8 mouse cellular contexts compared by ENCODE assay signal in genomic region chr13:60176136-60176775, GRCm38 (mm10). TPM values are rescaled to one million over a fixed set of nuclear protein-coding genes. Genes with fewer than 3 reads are reported as not detected.
DNase-seq lines count a peak whose midpoint lies in the region; ATAC-seq and TF ChIP-seq lines count a peak whose summit lies in the region.

No protein-coding gene starts in this region.

- peak; percentile 35 for ATAC-seq in intestine, embryonic 15.5 days
- ATAC-seq in limb, embryonic 12.5 days (ENCODE audit: insufficient number of reproducible peaks, insufficient read depth, low FRiP score, low TSS enrichment, low read depth): no peak
- ATAC-seq in midbrain, postnatal 0 days (ENCODE audit: low FRiP score): peak; percentile 81

- TF ChIP-seq POLR2A in cerebellum, adult 2 months (IDR thresholded peaks at IDR 0.05; ENCODE audit: borderline replicate concordance, insufficient read depth, low read length): no peak

- H3K27me3 ChIP-seq in cerebellum, adult 2 months (ENCODE audit: control insufficient read depth, insufficient read depth, low read length): no peaks in the 10 kb centered on the region; the same call in 1 of the 2 replicates
- H3K27me3 ChIP-seq in intestine, embryonic 15.5 days (replicated peaks): peaks cover 9% of the 10 kb centered on the region
- H3K27me3 ChIP-seq in limb, embryonic 12.5 days: no peaks in the 10 kb centered on the region
- H3K27me3 ChIP-seq in midbrain, postnatal 0 days (ENCODE audit: insufficient read depth, low read length): peaks cover 4% of the 10 kb centered on the region; the same call in 1 of the 2 replicates

- peak overlapping the region; percentile 20 for H3K4me3 ChIP-seq in cerebellum, adult 2 months (replicated peaks; ENCODE audit: insufficient read depth, low read depth, low read length)
- peak overlapping the region; percentile 69 for H3K4me3 ChIP-seq in intestine, embryonic 15.5 days (replicated peaks)
- H3K4me3 ChIP-seq in limb, embryonic 12.5 days (replicated peaks): peak overlapping the region; percentile 100
- H3K4me3 ChIP-seq in midbrain, postnatal 0 days (ENCODE audit: low read depth, low read length): peak overlapping the region; percentile 76

- peak overlapping the region; percentile 96 for H3K4me2 ChIP-seq in intestine, embryonic 15.5 days (replicated peaks)
- H3K4me2 ChIP-seq in limb, embryonic 12.5 days: peak overlapping the region; percentile 71
- peak overlapping the region; percentile 96 for H3K4me2 ChIP-seq in midbrain, postnatal 0 days (ENCODE audit: low read depth, low read length, poor library complexity, severe bottlenecking)

- no peak for TF ChIP-seq CTCF in cerebellum, adult 2 months (IDR thresholded peaks at IDR 0.05; ENCODE audit: borderline replicate concordance, insufficient read depth, low read depth, low read length)
- TF ChIP-seq CTCF in midbrain, postnatal 0 days (IDR thresholded peaks at IDR 0.05): no peak

- intact Hi-C loops in gastrocnemius, postnatal 36 days (cut with DNase I): loop anchor here (5.0 kb wide), 3 partner anchors 289 to 319 kb away; no protein-coding TSS in a partner anchor

- H3K27ac ChIP-seq in cerebellum, adult 2 months (ENCODE audit: insufficient read depth, low read length): no peak overlapping the region
- peak overlapping the region; percentile 98 for H3K27ac ChIP-seq in intestine, embryonic 15.5 days
- H3K27ac ChIP-seq in limb, embryonic 12.5 days: peak overlapping the region; percentile 100
- peak overlapping the region; percentile 80 for H3K27ac ChIP-seq in midbrain, postnatal 0 days (ENCODE audit: low read depth, low read length)

- H3K4me1 ChIP-seq in cerebellum, adult 2 months (ENCODE audit: control insufficient read depth, insufficient read depth, low read length): no peaks in the 10 kb centered on the region; the same call in 1 of the 2 replicates
- peaks cover 15% of the 10 kb centered on the region; the same call in 1 of the 2 replicates for H3K4me1 ChIP-seq in intestine, embryonic 15.5 days (replicated peaks)
- peaks cover 41% of the 10 kb centered on the region for H3K4me1 ChIP-seq in limb, embryonic 12.5 days (replicated peaks)
- H3K4me1 ChIP-seq in midbrain, postnatal 0 days (ENCODE audit: insufficient read depth, low read length): 0 out of 2 replicates have a peak, but pooled peaks cover 2% of the 10 kb centered on the region

- peak overlapping the region; percentile 80 for H3K9ac ChIP-seq in intestine, embryonic 15.5 days
- H3K9ac ChIP-seq in limb, embryonic 12.5 days (replicated peaks): peak overlapping the region; percentile 100
- H3K9ac ChIP-seq in midbrain, postnatal 0 days (replicated peaks; ENCODE audit: low read length, poor library complexity, severe bottlenecking): peak overlapping the region; percentile 81

- H3K9me3 ChIP-seq in intestine, embryonic 15.5 days: no peaks in the 10 kb centered on the region
- H3K9me3 ChIP-seq in limb, embryonic 12.5 days: no peaks in the 10 kb centered on the region
- H3K9me3 ChIP-seq in midbrain, postnatal 0 days (ENCODE audit: low read length): no peaks in the 10 kb centered on the region

- no peaks in the 10 kb centered on the region for H3K36me3 ChIP-seq in intestine, embryonic 15.5 days
- H3K36me3 ChIP-seq in limb, embryonic 12.5 days: peaks cover 14% of the 10 kb centered on the region
- no peaks in the 10 kb centered on the region for H3K36me3 ChIP-seq in midbrain, postnatal 0 days (ENCODE audit: insufficient read depth, low read length)

- WGBS in cerebellum, adult 2 months: under 1% methylated on average over 82 of the region's 82 CpGs
- under 1% methylated on average over 82 of the region's 82 CpGs for WGBS in intestine, embryonic 15.5 days
- WGBS in limb, embryonic 12.5 days: under 1% methylated on average over 75 of the region's 82 CpGs
- 0% methylated on average over 51 of the region's 82 CpGs for WGBS in midbrain, postnatal 0 days

- peak; percentile 35 to 36 for DNase-seq in cerebellum, adult 2 months
- no peak for DNase-seq in cerebellum, adult 9-11 months
- peak; percentile 44 to 62 for DNase-seq in cerebellum, postnatal 25 days
- peak; percentile 27 to 55 for DNase-seq in gastrocnemius, postnatal 36 days
- peak; percentile 87 for DNase-seq in midbrain, postnatal 0 days (ENCODE audit: low spot score)
- DNase-seq in testis, postnatal 10 days (ENCODE audit: low spot score): peak; percentile 76

RNA-seq across cellular contexts. Expression of gene Gas1, which starts 0.9 kb away (rescaled TPM):
- polyA plus RNA-seq in cerebellum, adult 2 months (2012; rRNA removed): 13.1 and 17.6 TPM in 2 replicates
- total RNA-seq in gastrocnemius, postnatal 36 days (2021): 10 to 100 TPM; 14.6 to 17.4 TPM
- polyA plus RNA-seq in intestine, embryonic 15.5 days (2015; fragmentation: Nextera tagmentation; extraction: Ambion mirVana): 78.0 and 93.4 TPM in 2 replicates
- polyA plus RNA-seq in limb, embryonic 12.5 days (2016; fragmentation: Nextera tagmentation; extraction: Ambion mirVana): 318 and 346 TPM in 2 replicates
- 40.9 and 53.4 TPM in 2 replicates for total RNA-seq in midbrain, postnatal 0 days (2014; rRNA removed)
- polyA plus RNA-seq in midbrain, postnatal 0 days (2015; fragmentation: Nextera tagmentation; extraction: Ambion mirVana): 12.3 and 12.9 TPM in 2 replicates

Comparison
In these comparisons a context has a peak if more than half of its experiments do, and no peak if none do; other contexts are left out.
1. H3K4me3 ChIP-seq: peak in every context shown above with its lines; median percentile 100 in limb, embryonic 12.5 days; 76 in midbrain, postnatal 0 days; 69 in intestine, embryonic 15.5 days; 20 in cerebellum, adult 2 months.